Mouse (Mus musculus) lung, embryonic 15.5 days (tissue): ENCODE measurements around the gene Lyz1. TPM values are rescaled to one million over a fixed set of nuclear protein-coding genes. Genes with fewer than 3 reads are reported as not detected.

Source experiments
- ATAC-seq: fragments of 200-750 bp; cut with Nextera tagmentation; 2 replicates; pipeline ENCODE4 v1.8.0; 2017; ENCODE audit warnings: moderate number of reproducible peaks, borderline replicate concordance; ENCODE audit not compliant: low FRiP score, low TSS enrichment; ENCODE audit errors: extremely low read depth
- H3K27ac ChIP-seq: fragments of 300-500 bp; sonication (generic); 2 replicates; pipeline ENCODE4 v1.5.1; 2015; ENCODE audit warnings: moderate library complexity, mild to moderate bottlenecking, inconsistent platforms
- H3K27me3 ChIP-seq: fragments of 300-500 bp; sonication (generic); 2 replicates; pipeline ENCODE4 v1.6.1; 2015; ENCODE audit warnings: inconsistent platforms
- H3K36me3 ChIP-seq: fragments of 300-500 bp; sonication (generic); 2 replicates; pipeline ENCODE4 v1.6.1; 2015; ENCODE audit warnings: inconsistent platforms
- H3K4me1 ChIP-seq: fragments of 300-500 bp; sonication (generic); 2 replicates; pipeline ENCODE4 v1.6.1; 2015; ENCODE audit warnings: inconsistent platforms
- H3K4me2 ChIP-seq: fragments of 300-500 bp; sonication (generic); 2 replicates; pipeline ENCODE4 v1.6.1; 2015; ENCODE audit warnings: inconsistent platforms, mild to moderate bottlenecking, moderate library complexity
- H3K4me3 ChIP-seq: fragments of 300-500 bp; sonication (generic); 2 replicates; pipeline ENCODE4 v1.5.1; 2015; ENCODE audit warnings: mild to moderate bottlenecking, inconsistent platforms
- H3K9ac ChIP-seq: fragments of 300-500 bp; sonication (generic); 2 replicates; pipeline ENCODE4 v1.6.1; 2015; ENCODE audit warnings: inconsistent platforms
- H3K9me3 ChIP-seq: fragments of 300-500 bp; sonication (generic); 2 replicates; pipeline ENCODE4 v1.6.1; 2016; ENCODE audit warnings: inconsistent platforms
- WGBS: fragments of 180-500 bp; shearing (Covaris S2); methylation state at CpG from one replicate; pipeline ENCODE4 v1.1.7; 2015; 5-methylcytosine and 5-hydroxymethylcytosine counted together
- polyA plus RNA-seq: library from polyadenylated mRNA; unstranded; fragments of >200 nt; fragmentation: Nextera tagmentation; extraction: Ambion mirVana; gene quantifications from 2 replicates; pipeline ENCODE4 v1.2.1, GENCODE M21; 2015

Gene Lyz1
- polyA plus RNA-seq, result 0.44 and 0.50 TPM in 2 replicates

- Histone ChIP-seq H3K9me3 (no peaks in the 10 kb centered on the region), H3K4me2 (no peak within 1 kb of the TSS), H3K4me3 (no peak within 1 kb of the TSS), H3K9ac (no peak within 1 kb of the TSS), H3K27ac (no peak within 1 kb of the TSS), H3K27me3 (no peaks in the 10 kb centered on the region), H3K4me1 (no peaks in the 10 kb centered on the region), H3K36me3 (no peaks in the 10 kb centered on the region)
- WGBS, result 50% methylated on average over 5 of the region's 5 CpGs
- no peak for ATAC-seq
Observed at GRCm38 (mm10) chr10:117292671-117293070, at the start of gene Lyz1. Lyz1 (minus strand) TSS chr10:117292868.

- Histone ChIP-seq H3K27ac (no peak overlapping the region), H3K4me1 (no peaks in the 10 kb centered on the region), H3K36me3 (no peaks in the 10 kb centered on the region; the same call in 1 of the 2 replicates), H3K9ac (no peak overlapping the region), H3K4me2 (no peak overlapping the region), H3K4me3 (no peak overlapping the region), H3K27me3 (no peaks in the 10 kb centered on the region), H3K9me3 (no peaks in the 10 kb centered on the region)
- 52% methylated on average over 2 of the region's 2 CpGs for WGBS
- ATAC-seq, result no peak
Observed at GRCm38 (mm10) chr10:117342406-117342805, 49.7 kb upstream of the Lyz1 start.

DNA sequence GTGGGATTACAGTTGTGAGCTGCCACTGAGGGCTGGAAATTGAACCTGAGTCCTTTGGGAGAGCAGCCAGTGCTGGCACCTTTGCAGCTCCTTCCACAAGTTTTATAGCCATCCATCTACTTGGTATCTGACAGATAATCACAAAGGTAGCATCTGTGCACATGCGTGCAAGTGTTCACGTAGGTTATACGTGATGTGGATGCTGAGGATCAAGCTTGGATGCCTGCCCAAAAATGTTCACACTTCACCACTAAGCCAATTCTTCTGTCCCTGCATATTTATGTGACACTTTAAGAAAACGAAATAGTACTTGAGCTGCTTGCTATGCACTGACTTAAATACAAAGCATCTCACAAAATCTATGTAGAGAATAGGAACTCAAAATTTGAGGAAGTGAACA, 48.4 kb upstream of the Lyz1 start:
- Histone ChIP-seq H3K4me3 (no peak overlapping the region), H3K27me3 (no peaks in the 10 kb centered on the region), H3K4me2 (no peak overlapping the region), H3K36me3 (no peaks in the 10 kb centered on the region; the same call in 1 of the 2 replicates), H3K9me3 (no peaks in the 10 kb centered on the region), H3K27ac (no peak overlapping the region), H3K9ac (no peak overlapping the region), H3K4me1 (no peaks in the 10 kb centered on the region)
- no peak for ATAC-seq
- WGBS, result 56% methylated on average over 4 of the region's 4 CpGs

GRCm38 (mm10) chr10:117339241-117339640, 46.6 kb upstream of the Lyz1 start:
- ATAC-seq, result no peak
- Histone ChIP-seq H3K9ac (no peak overlapping the region), H3K4me3 (no peak overlapping the region), H3K27ac (no peak overlapping the region), H3K4me1 (no peaks in the 10 kb centered on the region), H3K27me3 (no peaks in the 10 kb centered on the region), H3K9me3 (no peaks in the 10 kb centered on the region), H3K36me3 (no peaks in the 10 kb centered on the region; the same call in 1 of the 2 replicates), H3K4me2 (no peak overlapping the region)
- 75% methylated on average over 7 of the region's 7 CpGs for WGBS

GRCm38 (mm10) chr10:117337946-117338345, 45.3 kb upstream of the Lyz1 start:
- no peak for ATAC-seq
- H3K27me3 ChIP-seq, result no peaks in the 10 kb centered on the region
- no peak overlapping the region for H3K27ac ChIP-seq
- H3K9ac ChIP-seq, result no peak overlapping the region
- H3K4me3 ChIP-seq, result no peak overlapping the region
- H3K4me2 ChIP-seq, result no peak overlapping the region
- H3K9me3 ChIP-seq, result no peaks in the 10 kb centered on the region
- H3K36me3 ChIP-seq, result no peaks in the 10 kb centered on the region; the same call in 1 of the 2 replicates
- no peaks in the 10 kb centered on the region for H3K4me1 ChIP-seq

GRCm38 (mm10) chr10:117335649-117336048, 43.0 kb upstream of the Lyz1 start:
- Histone ChIP-seq H3K36me3 (no peaks in the 10 kb centered on the region), H3K4me3 (no peak overlapping the region), H3K9me3 (no peaks in the 10 kb centered on the region), H3K4me1 (no peaks in the 10 kb centered on the region), H3K27me3 (no peaks in the 10 kb centered on the region), H3K4me2 (no peak overlapping the region), H3K9ac (no peak overlapping the region), H3K27ac (no peak overlapping the region)
- WGBS, result 17% methylated on average over 4 of the region's 4 CpGs
- peak; percentile 76; the same call in 1 of the 2 replicates for ATAC-seq

DNA sequence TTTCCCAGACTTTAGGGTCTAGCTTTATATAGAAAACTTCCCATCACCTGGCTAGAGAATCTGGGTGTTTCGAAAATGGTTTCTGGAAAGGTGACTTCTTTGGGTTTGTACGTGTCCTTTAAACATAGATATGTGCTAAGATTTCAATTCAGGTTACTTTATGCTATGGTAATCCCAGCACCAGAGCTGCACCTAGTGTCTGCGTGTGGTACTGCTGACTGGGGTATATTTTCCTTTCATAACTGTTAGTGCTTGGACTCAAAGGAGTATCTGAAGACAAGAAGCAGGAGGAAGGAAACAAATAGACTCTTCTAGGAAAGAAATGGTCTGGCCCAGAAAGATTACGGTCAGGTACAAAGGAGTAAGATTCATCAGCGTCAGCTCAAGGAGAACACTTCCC, 37.9 kb upstream of the Lyz1 start:
- Histone ChIP-seq H3K9me3 (no peaks in the 10 kb centered on the region), H3K36me3 (no peaks in the 10 kb centered on the region), H3K4me1 (no peaks in the 10 kb centered on the region; the same call in 1 of the 2 replicates), H3K27me3 (no peaks in the 10 kb centered on the region), H3K27ac (no peak overlapping the region), H3K4me3 (no peak overlapping the region), H3K9ac (no peak overlapping the region), H3K4me2 (no peak overlapping the region)
- 73% methylated on average over 5 of the region's 5 CpGs for WGBS
- ATAC-seq, result no peak

GRCm38 (mm10) chr10:117323782-117324181, 31.1 kb upstream of the Lyz1 start:
- Histone ChIP-seq H3K27ac (no peak overlapping the region), H3K36me3 (no peaks in the 10 kb centered on the region), H3K4me2 (no peak overlapping the region), H3K9ac (no peak overlapping the region), H3K4me3 (no peak overlapping the region), H3K4me1 (no peaks in the 10 kb centered on the region), H3K27me3 (no peaks in the 10 kb centered on the region), H3K9me3 (no peaks in the 10 kb centered on the region)
- ATAC-seq, result no peak
- 83% methylated on average over 7 of the region's 7 CpGs for WGBS

GRCm38 (mm10) chr10:117322630-117323029, 30.0 kb upstream of the Lyz1 start:
- no peaks in the 10 kb centered on the region for H3K4me1 ChIP-seq
- ATAC-seq, result no peak
- no peaks in the 10 kb centered on the region for H3K36me3 ChIP-seq
- H3K27ac ChIP-seq, result no peak overlapping the region
- H3K27me3 ChIP-seq, result no peaks in the 10 kb centered on the region
- H3K4me2 ChIP-seq, result no peak overlapping the region
- no peaks in the 10 kb centered on the region for H3K9me3 ChIP-seq
- no peak overlapping the region for H3K4me3 ChIP-seq
- H3K9ac ChIP-seq, result no peak overlapping the region
- WGBS, result 91% methylated on average over 5 of the region's 5 CpGs

- Histone ChIP-seq H3K4me3 (no peak overlapping the region), H3K9me3 (no peaks in the 10 kb centered on the region), H3K9ac (no peak overlapping the region), H3K27me3 (no peaks in the 10 kb centered on the region), H3K27ac (no peak overlapping the region), H3K36me3 (no peaks in the 10 kb centered on the region), H3K4me1 (no peaks in the 10 kb centered on the region), H3K4me2 (no peak overlapping the region)
- ATAC-seq, result no peak
- WGBS, result 67% methylated on average over 3 of the region's 3 CpGs
Observed at GRCm38 (mm10) chr10:117320571-117320981, 27.9 kb upstream of the Lyz1 start.

- no peaks in the 10 kb centered on the region for H3K9me3 ChIP-seq
- no peak overlapping the region for H3K4me2 ChIP-seq
- H3K4me1 ChIP-seq, result no peaks in the 10 kb centered on the region
- no peak overlapping the region for H3K9ac ChIP-seq
- H3K27me3 ChIP-seq, result no peaks in the 10 kb centered on the region
- no peak overlapping the region for H3K4me3 ChIP-seq
- WGBS, result 84% methylated on average over 11 of the region's 11 CpGs
- no peaks in the 10 kb centered on the region for H3K36me3 ChIP-seq
- no peak overlapping the region for H3K27ac ChIP-seq
- no peak for ATAC-seq
Observed at GRCm38 (mm10) chr10:117316391-117316790, 23.7 kb upstream of the Lyz1 start.

GRCm38 (mm10) chr10:117313133-117313532, 20.5 kb upstream of the Lyz1 start:
- WGBS, result 86% methylated on average over 2 of the region's 2 CpGs
- Histone ChIP-seq H3K4me1 (no peaks in the 10 kb centered on the region), H3K9ac (no peak overlapping the region), H3K27ac (no peak overlapping the region), H3K4me2 (no peak overlapping the region), H3K36me3 (no peaks in the 10 kb centered on the region), H3K4me3 (no peak overlapping the region), H3K27me3 (no peaks in the 10 kb centered on the region), H3K9me3 (no peaks in the 10 kb centered on the region)
- ATAC-seq, result no peak

- Histone ChIP-seq H3K9ac (no peak overlapping the region), H3K4me2 (no peak overlapping the region), H3K27me3 (no peaks in the 10 kb centered on the region), H3K36me3 (no peaks in the 10 kb centered on the region), H3K9me3 (no peaks in the 10 kb centered on the region), H3K27ac (no peak overlapping the region), H3K4me3 (no peak overlapping the region), H3K4me1 (no peaks in the 10 kb centered on the region)
- no peak for ATAC-seq
- 79% methylated on average over 8 of the region's 8 CpGs for WGBS
Observed at GRCm38 (mm10) chr10:117312168-117312567, 19.5 kb upstream of the Lyz1 start.
